Mouse (Mus musculus): ENCODE measurements at regions not wholly inside any gene's neighbourhood (a gene's known extent, or its start where the extent isn't known, plus 50 kb on each side); places are given as distances from the start of the nearest gene placed in this dataset.

GRCm38 (mm10) chr8:103315742-103316141, 530.3 kb upstream of the Cdh11 start:
- no peak overlapping the region for H3K4me3 ChIP-seq (ENCODE audit: insufficient read depth, low read depth, low read length)
- no peak for DNase-seq (ENCODE audit: extremely low read depth, low read depth, low spot score)
- no peaks in the 10 kb centered on the region for H3K79me2 ChIP-seq (ENCODE audit: control insufficient read depth, insufficient read depth, low read length)
- no peaks in the 10 kb centered on the region for H3K27me3 ChIP-seq (ENCODE audit: control insufficient read depth, insufficient read depth, low read length)
- no peaks in the 10 kb centered on the region for H3K36me3 ChIP-seq (ENCODE audit: control insufficient read depth, insufficient read depth, low read length)
- TF ChIP-seq CTCF (IDR thresholded peaks at IDR 0.05; ENCODE audit: low read depth, low read length) (no peak), POLR2A (IDR thresholded peaks at IDR 0.05; ENCODE audit: extremely low read depth, insufficient read depth, low read length) (no peak)
- H3K9ac ChIP-seq (ENCODE audit: low read depth, low read length), result no peak overlapping the region
- H3K4me1 ChIP-seq (ENCODE audit: control insufficient read depth, insufficient read depth, low read length), result no peaks in the 10 kb centered on the region
- no peak overlapping the region for H3K27ac ChIP-seq (replicated peaks; ENCODE audit: insufficient read depth, low read depth, low read length)
- 93% methylated on average over 1 of the region's 1 CpGs for WGBS

- Histone ChIP-seq H3K4me3 (ENCODE audit: insufficient read depth, low read depth, low read length) (no peak overlapping the region), H3K27ac (replicated peaks; ENCODE audit: insufficient read depth, low read depth, low read length) (no peak overlapping the region), H3K9ac (ENCODE audit: low read depth, low read length) (no peak overlapping the region), H3K27me3 (ENCODE audit: control insufficient read depth, insufficient read depth, low read length) (no peaks in the 10 kb centered on the region), H3K79me2 (ENCODE audit: control insufficient read depth, insufficient read depth, low read length) (no peaks in the 10 kb centered on the region), H3K36me3 (ENCODE audit: control insufficient read depth, insufficient read depth, low read length) (no peaks in the 10 kb centered on the region), H3K4me1 (ENCODE audit: control insufficient read depth, insufficient read depth, low read length) (no peaks in the 10 kb centered on the region)
- TF ChIP-seq POLR2A (IDR thresholded peaks at IDR 0.05; ENCODE audit: extremely low read depth, insufficient read depth, low read length) (no peak), CTCF (IDR thresholded peaks at IDR 0.05; ENCODE audit: low read depth, low read length) (no peak)
- 48% methylated on average over 5 of the region's 5 CpGs for WGBS
- no peak for DNase-seq (ENCODE audit: extremely low read depth, low read depth, low spot score)
Observed at GRCm38 (mm10) chr8:103316691-103317091, 531.2 kb upstream of the Cdh11 start.

- Histone ChIP-seq H3K27ac (replicated peaks; ENCODE audit: insufficient read depth, low read depth, low read length) (no peak overlapping the region), H3K36me3 (ENCODE audit: control insufficient read depth, insufficient read depth, low read length) (no peaks in the 10 kb centered on the region), H3K4me1 (ENCODE audit: control insufficient read depth, insufficient read depth, low read length) (no peaks in the 10 kb centered on the region), H3K9ac (ENCODE audit: low read depth, low read length) (no peak overlapping the region), H3K4me3 (ENCODE audit: insufficient read depth, low read depth, low read length) (no peak overlapping the region), H3K27me3 (ENCODE audit: control insufficient read depth, insufficient read depth, low read length) (no peaks in the 10 kb centered on the region), H3K79me2 (ENCODE audit: control insufficient read depth, insufficient read depth, low read length) (no peaks in the 10 kb centered on the region)
- no peak for DNase-seq (ENCODE audit: extremely low read depth, low read depth, low spot score)
- no peak for TF ChIP-seq POLR2A (IDR thresholded peaks at IDR 0.05; ENCODE audit: extremely low read depth, insufficient read depth, low read length)
- no peak for TF ChIP-seq CTCF (IDR thresholded peaks at IDR 0.05; ENCODE audit: low read depth, low read length)
- WGBS, result 88% methylated on average over 2 of the region's 2 CpGs
Observed at GRCm38 (mm10) chr8:103317149-103317725, 531.8 kb upstream of the Cdh11 start.

- Histone ChIP-seq H3K27ac (replicated peaks; ENCODE audit: insufficient read depth, low read depth, low read length) (no peak overlapping the region), H3K4me1 (ENCODE audit: control insufficient read depth, insufficient read depth, low read length) (no peaks in the 10 kb centered on the region)
Observed at GRCm38 (mm10) chr8:103324016-103324665, 538.7 kb upstream of the Cdh11 start.

GRCm38 (mm10) chr8:103331415-103331814, 546.0 kb upstream of the Cdh11 start:
- H3K9ac ChIP-seq (ENCODE audit: low read depth, low read length), result no peak overlapping the region
- TF ChIP-seq CTCF (IDR thresholded peaks at IDR 0.05; ENCODE audit: low read depth, low read length) (no peak), POLR2A (IDR thresholded peaks at IDR 0.05; ENCODE audit: extremely low read depth, insufficient read depth, low read length) (no peak)
- no peaks in the 10 kb centered on the region for H3K27me3 ChIP-seq (ENCODE audit: control insufficient read depth, insufficient read depth, low read length)
- H3K4me3 ChIP-seq (ENCODE audit: insufficient read depth, low read depth, low read length), result no peak overlapping the region
- no peaks in the 10 kb centered on the region for H3K4me1 ChIP-seq (ENCODE audit: control insufficient read depth, insufficient read depth, low read length)
- no peaks in the 10 kb centered on the region for H3K79me2 ChIP-seq (ENCODE audit: control insufficient read depth, insufficient read depth, low read length)
- H3K36me3 ChIP-seq (ENCODE audit: control insufficient read depth, insufficient read depth, low read length), result no peaks in the 10 kb centered on the region
- DNase-seq (ENCODE audit: extremely low read depth, low read depth, low spot score), result no peak
- WGBS, result 78% methylated on average over 2 of the region's 2 CpGs
- no peak overlapping the region for H3K27ac ChIP-seq (replicated peaks; ENCODE audit: insufficient read depth, low read depth, low read length)

More at GRCm38 (mm10) chr8:103324016-103324665, 538.7 kb upstream of the Cdh11 start:
- no peaks in the 10 kb centered on the region for H3K27me3 ChIP-seq (ENCODE audit: control insufficient read depth, insufficient read depth, low read length)
- TF ChIP-seq CTCF (IDR thresholded peaks at IDR 0.05; ENCODE audit: low read depth, low read length), result no peak
- TF ChIP-seq POLR2A (IDR thresholded peaks at IDR 0.05; ENCODE audit: extremely low read depth, insufficient read depth, low read length), result no peak
- no peak overlapping the region for H3K4me3 ChIP-seq (ENCODE audit: insufficient read depth, low read depth, low read length)
- H3K9ac ChIP-seq (ENCODE audit: low read depth, low read length), result no peak overlapping the region
- no peaks in the 10 kb centered on the region for H3K79me2 ChIP-seq (ENCODE audit: control insufficient read depth, insufficient read depth, low read length)
- no peaks in the 10 kb centered on the region for H3K36me3 ChIP-seq (ENCODE audit: control insufficient read depth, insufficient read depth, low read length)
- DNase-seq (ENCODE audit: extremely low read depth, low read depth, low spot score), result no peak

- 86% methylated on average over 3 of the region's 3 CpGs for WGBS
- H3K4me1 ChIP-seq (ENCODE audit: control insufficient read depth, insufficient read depth, low read length), result no peaks in the 10 kb centered on the region
- H3K79me2 ChIP-seq (ENCODE audit: control insufficient read depth, insufficient read depth, low read length), result no peaks in the 10 kb centered on the region
- no peak for DNase-seq (ENCODE audit: extremely low read depth, low read depth, low spot score)
- no peak overlapping the region for H3K9ac ChIP-seq (ENCODE audit: low read depth, low read length)
- H3K4me3 ChIP-seq (ENCODE audit: insufficient read depth, low read depth, low read length), result no peak overlapping the region
- TF ChIP-seq CTCF (IDR thresholded peaks at IDR 0.05; ENCODE audit: low read depth, low read length), result no peak
- TF ChIP-seq POLR2A (IDR thresholded peaks at IDR 0.05; ENCODE audit: extremely low read depth, insufficient read depth, low read length), result no peak
- no peak overlapping the region for H3K27ac ChIP-seq (replicated peaks; ENCODE audit: insufficient read depth, low read depth, low read length)
- H3K27me3 ChIP-seq (ENCODE audit: control insufficient read depth, insufficient read depth, low read length), result no peaks in the 10 kb centered on the region
- H3K36me3 ChIP-seq (ENCODE audit: control insufficient read depth, insufficient read depth, low read length), result no peaks in the 10 kb centered on the region
Observed at GRCm38 (mm10) chr8:103337314-103337713, 551.9 kb upstream of the Cdh11 start.
